Mouse (Mus musculus): ENCODE measurements around the gene Cct2. TPM values are rescaled to one million over a fixed set of nuclear protein-coding genes. Genes with fewer than 3 reads are reported as not detected.

The Cct2 gene
- total RNA-seq (2022), result 100 to 1,000 TPM; 109 to 146 (median 117) TPM

- peak; percentile 78 to 86 for DNase-seq (ENCODE audit: low spot score in 2 of 2)
Observed at GRCm38 (mm10) chr10:117063254-117064021, at the start of gene Cct2. Cct2 (minus strand) TSS chr10:117063814.

GRCm38 (mm10) chr10:117112545-117112944 lies 48.9 kb upstream of the Cct2 start:
- DNase-seq (ENCODE audit: low spot score in 2 of 2), result no peak

DNA sequence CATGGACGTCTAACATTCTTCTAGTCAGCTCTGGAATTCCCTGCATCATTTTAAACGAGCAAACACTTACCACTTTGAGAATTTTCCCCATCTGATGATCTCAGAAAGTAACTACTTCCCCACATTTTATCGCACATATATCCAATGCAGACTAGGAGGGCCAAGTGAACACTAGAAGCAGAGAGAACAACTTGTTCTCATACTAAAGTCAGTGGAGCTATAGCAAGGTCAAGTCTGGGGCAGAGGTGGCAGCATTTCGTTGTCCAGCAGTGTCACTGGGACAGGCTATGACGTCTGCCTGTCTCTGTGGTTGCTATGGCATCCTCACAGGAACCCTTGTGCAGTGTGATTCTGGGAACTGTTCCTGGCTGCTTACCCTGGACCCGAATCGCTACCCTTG lies 47.8 kb upstream of the Cct2 start:
- DNase-seq (ENCODE audit: low spot score in 2 of 2), result no peak

GRCm38 (mm10) chr10:117110271-117110670 lies 46.7 kb upstream of the Cct2 start:
- DNase-seq (ENCODE audit: low spot score in 2 of 2), result no peak

GRCm38 (mm10) chr10:117106686-117107085 lies 43.1 kb upstream of the Cct2 start:
- DNase-seq (ENCODE audit: low spot score in 2 of 2), result no peak

- DNase-seq (ENCODE audit: low spot score in 2 of 2), result no peak
Observed at GRCm38 (mm10) chr10:117106244-117106643, 42.6 kb upstream of the Cct2 start.

DNA sequence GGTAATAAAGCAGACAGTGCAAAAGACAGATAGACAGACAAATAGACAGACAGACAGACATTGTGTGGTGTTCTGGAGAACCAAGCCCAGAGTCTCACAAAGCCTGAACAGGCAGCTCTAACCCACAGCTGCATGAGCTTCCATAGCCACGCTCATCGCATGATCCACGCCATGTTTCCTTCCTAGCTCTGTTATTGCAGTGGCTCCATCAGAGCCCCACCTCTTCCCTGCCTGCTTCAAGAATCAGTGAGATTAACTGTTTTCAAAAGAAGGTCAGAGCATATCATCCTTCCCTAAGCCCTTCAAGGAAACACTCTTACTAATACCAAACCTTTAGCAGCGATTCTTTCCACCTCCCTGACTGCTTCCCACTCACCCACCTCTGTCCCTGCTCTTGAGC lies 41.4 kb upstream of the Cct2 start:
- DNase-seq (ENCODE audit: low spot score in 2 of 2), result no peak

DNA sequence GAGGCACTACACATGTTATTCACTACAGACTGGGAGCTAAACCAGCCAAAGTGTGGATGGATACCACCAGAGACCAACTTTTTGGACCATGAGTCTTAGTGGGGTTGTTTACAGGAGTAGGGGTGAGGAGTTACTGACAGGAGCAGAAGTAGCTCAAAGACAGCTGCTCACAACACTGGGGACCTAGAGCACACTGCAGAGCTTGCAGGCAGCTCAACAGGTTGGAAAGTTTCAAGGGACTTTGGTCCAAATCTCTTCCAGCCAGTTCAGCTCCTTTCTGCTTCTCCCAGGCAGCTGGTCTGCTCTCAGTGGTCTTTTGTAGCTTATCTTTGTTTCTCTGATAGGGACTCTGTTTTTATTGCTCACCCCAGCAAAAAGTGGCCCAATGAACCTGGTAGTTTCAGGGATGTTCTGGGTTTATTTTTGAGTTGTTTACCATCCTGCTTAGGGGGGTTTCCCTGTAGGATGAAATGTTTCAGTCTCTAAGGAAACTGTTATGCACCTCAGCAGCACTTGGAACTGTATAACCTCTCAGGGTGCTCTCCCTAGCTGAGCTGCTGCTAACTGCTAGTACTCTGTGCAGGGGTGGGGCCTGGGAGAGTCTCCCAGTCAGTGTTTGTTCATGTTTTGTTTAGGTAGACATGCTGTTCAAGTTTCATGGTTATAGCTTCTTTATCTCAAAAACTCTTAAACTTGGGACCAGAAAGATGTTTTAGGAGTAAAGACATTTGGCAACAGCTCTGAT lies 40.4 kb upstream of the Cct2 start:
- DNase-seq (ENCODE audit: low spot score in 2 of 2), result no peak

- DNase-seq (ENCODE audit: low spot score in 2 of 2), result no peak
Observed at GRCm38 (mm10) chr10:117100175-117100574, 36.6 kb upstream of the Cct2 start.

DNA sequence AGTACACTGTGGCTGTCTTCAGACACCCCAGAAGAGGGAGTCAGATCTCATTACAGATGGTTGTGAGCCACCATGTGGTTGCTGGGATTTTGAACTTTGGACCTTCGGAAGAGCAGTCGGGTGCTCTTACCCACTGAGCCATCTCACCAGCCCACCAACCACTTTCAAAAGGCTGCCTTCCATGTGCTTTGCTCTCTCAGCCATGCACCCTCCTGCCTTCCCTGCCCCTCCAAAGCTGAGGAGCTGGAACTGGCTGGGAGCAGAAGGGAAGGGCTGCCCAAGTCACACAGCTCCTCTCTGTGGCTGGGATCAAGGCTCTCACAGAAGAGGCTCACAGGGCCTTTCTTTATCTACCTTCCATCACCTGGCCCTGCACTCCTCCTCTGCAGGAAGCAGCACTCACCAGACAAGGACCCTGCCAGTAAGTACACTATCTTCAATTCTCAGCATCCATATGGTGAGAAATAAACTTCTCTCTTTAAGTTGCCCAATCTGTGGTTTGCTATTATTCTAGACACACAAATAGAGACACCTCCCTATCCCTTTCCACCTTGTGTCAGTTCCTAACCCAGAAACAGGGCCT lies 33.6 kb upstream of the Cct2 start:
- no peak for DNase-seq (ENCODE audit: low spot score in 2 of 2)

- no peak for DNase-seq (ENCODE audit: low spot score in 2 of 2)
Observed at GRCm38 (mm10) chr10:117096096-117096495, 32.5 kb upstream of the Cct2 start.

GRCm38 (mm10) chr10:117094504-117095329 lies 31.1 kb upstream of the Cct2 start:
- peak; percentile 9 to 14 for DNase-seq (ENCODE audit: low spot score in 2 of 2)

- no peak for DNase-seq (ENCODE audit: low spot score in 2 of 2)
Observed at GRCm38 (mm10) chr10:117089628-117090027, 26.0 kb upstream of the Cct2 start.

- DNase-seq (ENCODE audit: low spot score in 2 of 2), result no peak
Observed at GRCm38 (mm10) chr10:117081914-117082359, 18.3 kb upstream of the Cct2 start.

DNA sequence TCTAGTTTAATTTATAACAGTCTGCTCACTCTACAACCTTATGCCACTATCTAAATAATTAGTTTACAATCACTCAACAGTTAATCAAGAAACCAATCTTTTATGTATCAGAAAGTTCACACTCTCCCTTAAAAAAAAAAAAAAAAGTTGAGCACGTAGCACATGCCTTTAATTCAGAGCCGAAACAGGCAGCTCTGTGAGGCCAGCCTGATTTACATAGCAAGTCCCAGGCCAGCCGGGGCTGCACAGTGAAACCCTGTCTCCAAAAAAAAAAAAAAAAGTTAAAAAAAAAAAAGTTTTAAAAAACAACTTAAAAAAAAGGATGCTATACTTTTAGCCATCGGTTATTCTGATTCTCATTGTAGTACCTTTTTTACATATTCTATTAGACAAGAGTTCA lies 17.7 kb upstream of the Cct2 start:
- DNase-seq (ENCODE audit: low spot score in 2 of 2), result no peak

- no peak for DNase-seq (ENCODE audit: low spot score in 2 of 2)
Observed at GRCm38 (mm10) chr10:117078284-117078683, 14.7 kb upstream of the Cct2 start.

GRCm38 (mm10) chr10:117073176-117073575 lies 9.6 kb upstream of the Cct2 start:
- DNase-seq (ENCODE audit: low spot score in 2 of 2), result no peak

DNA sequence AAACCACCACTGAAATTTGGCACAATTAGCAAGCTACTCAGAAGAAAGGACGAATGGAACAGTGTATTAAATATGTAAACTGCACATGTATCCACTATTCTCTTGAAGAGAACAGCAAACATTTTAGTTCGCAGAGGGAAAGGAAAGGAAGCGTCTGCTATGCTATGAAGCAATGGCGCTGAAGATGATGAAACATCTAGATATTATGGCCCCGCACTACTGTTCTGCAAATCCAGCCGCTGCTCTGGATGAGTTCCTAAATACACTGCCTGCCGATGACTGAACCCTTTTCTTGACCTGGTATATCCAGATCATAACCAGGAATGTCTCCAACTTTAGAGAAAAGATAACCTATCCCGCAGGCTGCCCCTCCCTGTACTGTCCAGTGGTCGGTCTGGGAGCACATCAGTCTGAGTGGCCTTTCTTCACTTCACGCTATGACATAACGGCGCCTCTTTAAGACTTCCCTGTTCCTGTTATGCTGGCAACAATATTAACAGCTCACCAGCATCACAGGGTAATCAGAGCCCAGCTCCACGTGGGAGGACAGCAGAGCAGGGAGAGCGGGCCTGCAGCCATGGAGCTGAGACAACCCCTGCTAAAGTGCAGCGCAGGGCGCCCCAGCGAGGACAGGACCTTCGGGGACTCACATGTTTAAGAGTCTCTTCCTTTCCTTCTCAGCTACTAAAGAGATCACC lies 8.7 kb upstream of the Cct2 start:
- DNase-seq (ENCODE audit: low spot score in 2 of 2), result no peak

GRCm38 (mm10) chr10:117069109-117069508 lies 5.5 kb upstream of the Cct2 start:
- no peak for DNase-seq (ENCODE audit: low spot score in 2 of 2)

- no peak for DNase-seq (ENCODE audit: low spot score in 2 of 2)
Observed at GRCm38 (mm10) chr10:117064076-117064475, 462 bp upstream of the Cct2 start.

DNA sequence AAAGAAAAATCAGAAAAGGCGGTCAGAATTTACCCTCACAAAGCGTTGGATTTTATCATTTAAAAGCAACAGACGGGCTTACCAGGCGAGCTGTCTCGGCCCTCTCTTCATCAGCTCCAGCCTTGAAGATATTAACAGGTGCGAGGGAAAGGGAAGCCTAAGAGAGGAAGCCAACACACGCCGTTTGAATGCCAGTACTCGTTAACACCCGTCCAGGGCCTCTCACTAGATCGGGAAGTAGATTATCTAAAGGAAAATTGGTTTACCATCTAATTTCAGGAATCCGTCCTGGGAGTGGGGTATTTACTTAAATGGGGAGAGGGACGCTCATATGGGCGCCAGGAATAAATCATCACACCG lies 740 bp downstream of the Cct2 start:
- DNase-seq (ENCODE audit: low spot score in 2 of 2), result no peak

Measured in gastrocnemius, adult 8-10 months (tissue).